Mouse (Mus musculus): ENCODE data around the gene Phlda1. TPM values are rescaled to one million over a fixed set of nuclear protein-coding genes. Genes with fewer than 3 reads are reported as not detected.

The Phlda1 gene
- polyA plus RNA-seq, 1 experiment from 2014 or later = 42.2 TPM

GRCm38 (mm10) chr10:111518350-111518749, 12.3 kb downstream of the Phlda1 start:
- WGBS = 38% methylated on average over 4 of the region's 4 CpGs
- H3K27ac ChIP-seq = no peak overlapping the region
- H3K4me2 ChIP-seq (replicated peaks) = no peak overlapping the region
- H3K9me3 ChIP-seq = no peaks in the 10 kb centered on the region
- H3K27me3 ChIP-seq = no peaks in the 10 kb centered on the region
- no peaks in the 10 kb centered on the region for H3K36me3 ChIP-seq
- no peak for ATAC-seq (ENCODE audit: low FRiP score, low read depth)
- no peak overlapping the region for H3K9ac ChIP-seq
- H3K4me3 ChIP-seq = no peak overlapping the region
- peaks cover 51% of the 10 kb centered on the region for H3K4me1 ChIP-seq

- Histone ChIP-seq H3K36me3 (no peaks in the 10 kb centered on the region), H3K4me2 (replicated peaks) (peak overlapping the region; percentile 38; the same call in 1 of the 2 replicates), H3K27ac (no peak overlapping the region), H3K9ac (no peak overlapping the region), H3K27me3 (no peaks in the 10 kb centered on the region), H3K4me3 (no peak overlapping the region), H3K4me1 (peaks cover 51% of the 10 kb centered on the region), H3K9me3 (no peaks in the 10 kb centered on the region)
- 62% methylated on average over 24 of the region's 24 CpGs for WGBS
- ATAC-seq (ENCODE audit: low FRiP score, low read depth) = no peak
Measured at GRCm38 (mm10) chr10:111519620-111520370, 13.7 kb downstream of the Phlda1 start.

GRCm38 (mm10) chr10:111520621-111521020, 14.5 kb downstream of the Phlda1 start:
- no peak overlapping the region for H3K4me3 ChIP-seq
- no peak for ATAC-seq (ENCODE audit: low FRiP score, low read depth)
- H3K9me3 ChIP-seq = no peaks in the 10 kb centered on the region
- peaks cover 45% of the 10 kb centered on the region for H3K4me1 ChIP-seq
- H3K9ac ChIP-seq = no peak overlapping the region
- 43% methylated on average over 3 of the region's 3 CpGs for WGBS
- H3K4me2 ChIP-seq (replicated peaks) = no peak overlapping the region
- no peaks in the 10 kb centered on the region for H3K36me3 ChIP-seq
- H3K27ac ChIP-seq = no peak overlapping the region
- no peaks in the 10 kb centered on the region for H3K27me3 ChIP-seq

GRCm38 (mm10) chr10:111521636-111522035, 15.6 kb downstream of the Phlda1 start:
- Histone ChIP-seq H3K4me1 (peaks cover 39% of the 10 kb centered on the region), H3K9me3 (no peaks in the 10 kb centered on the region), H3K4me2 (replicated peaks) (no peak overlapping the region), H3K27me3 (no peaks in the 10 kb centered on the region), H3K27ac (no peak overlapping the region), H3K4me3 (no peak overlapping the region), H3K36me3 (no peaks in the 10 kb centered on the region), H3K9ac (no peak overlapping the region)
- no peak for ATAC-seq (ENCODE audit: low FRiP score, low read depth)
- WGBS = 63% methylated on average over 4 of the region's 4 CpGs

- H3K4me2 ChIP-seq (replicated peaks) = no peak overlapping the region
- H3K9ac ChIP-seq = no peak overlapping the region
- no peaks in the 10 kb centered on the region for H3K36me3 ChIP-seq
- no peaks in the 10 kb centered on the region for H3K27me3 ChIP-seq
- H3K27ac ChIP-seq = no peak overlapping the region
- no peak for ATAC-seq (ENCODE audit: low FRiP score, low read depth)
- WGBS = 69% methylated on average over 4 of the region's 4 CpGs
- H3K9me3 ChIP-seq = no peaks in the 10 kb centered on the region
- H3K4me3 ChIP-seq = no peak overlapping the region
- peaks cover 39% of the 10 kb centered on the region for H3K4me1 ChIP-seq
Measured at GRCm38 (mm10) chr10:111522230-111522629, 16.1 kb downstream of the Phlda1 start.

GRCm38 (mm10) chr10:111523894-111524293, 17.8 kb downstream of the Phlda1 start:
- Histone ChIP-seq H3K4me2 (replicated peaks) (no peak overlapping the region), H3K9ac (no peak overlapping the region), H3K27ac (no peak overlapping the region), H3K9me3 (no peaks in the 10 kb centered on the region), H3K27me3 (no peaks in the 10 kb centered on the region), H3K36me3 (no peaks in the 10 kb centered on the region), H3K4me3 (no peak overlapping the region), H3K4me1 (peaks cover 36% of the 10 kb centered on the region)
- ATAC-seq (ENCODE audit: low FRiP score, low read depth) = no peak
- WGBS = 81% methylated on average over 12 of the region's 12 CpGs

GRCm38 (mm10) chr10:111527057-111527456, 21.0 kb downstream of the Phlda1 start:
- ATAC-seq (ENCODE audit: low FRiP score, low read depth) = peak; percentile 57; the same call in 1 of the 2 replicates

GRCm38 (mm10) chr10:111527613-111528012, 21.5 kb downstream of the Phlda1 start:
- no peaks in the 10 kb centered on the region for H3K36me3 ChIP-seq
- WGBS = 81% methylated on average over 7 of the region's 7 CpGs
- H3K4me3 ChIP-seq = no peak overlapping the region
- H3K27me3 ChIP-seq = no peaks in the 10 kb centered on the region
- no peaks in the 10 kb centered on the region for H3K9me3 ChIP-seq
- H3K4me1 ChIP-seq = peaks cover 23% of the 10 kb centered on the region
- ATAC-seq (ENCODE audit: low FRiP score, low read depth) = no peak
- no peak overlapping the region for H3K9ac ChIP-seq
- no peak overlapping the region for H3K4me2 ChIP-seq (replicated peaks)
- H3K27ac ChIP-seq = no peak overlapping the region

More at GRCm38 (mm10) chr10:111527057-111527456, 21.0 kb downstream of the Phlda1 start:
- Histone ChIP-seq H3K36me3 (no peaks in the 10 kb centered on the region), H3K4me2 (replicated peaks) (0 out of 2 replicates have a peak overlapping the region, but pooled peaks have one; percentile 9), H3K27ac (no peak overlapping the region), H3K27me3 (no peaks in the 10 kb centered on the region), H3K9me3 (no peaks in the 10 kb centered on the region), H3K4me1 (peaks cover 23% of the 10 kb centered on the region), H3K4me3 (no peak overlapping the region), H3K9ac (no peak overlapping the region)
- 47% methylated on average over 5 of the region's 5 CpGs for WGBS

GRCm38 (mm10) chr10:111528283-111528682, 22.2 kb downstream of the Phlda1 start:
- H3K9me3 ChIP-seq = no peaks in the 10 kb centered on the region
- WGBS = 43% methylated on average over 4 of the region's 4 CpGs
- peaks cover 23% of the 10 kb centered on the region for H3K4me1 ChIP-seq
- no peak overlapping the region for H3K4me3 ChIP-seq
- ATAC-seq (ENCODE audit: low FRiP score, low read depth) = no peak
- H3K9ac ChIP-seq = no peak overlapping the region
- no peak overlapping the region for H3K27ac ChIP-seq
- no peaks in the 10 kb centered on the region for H3K27me3 ChIP-seq
- H3K4me2 ChIP-seq (replicated peaks) = no peak overlapping the region
- H3K36me3 ChIP-seq = no peaks in the 10 kb centered on the region

GRCm38 (mm10) chr10:111530398-111530797, 24.3 kb downstream of the Phlda1 start:
- no peak overlapping the region for H3K4me2 ChIP-seq (replicated peaks)
- no peaks in the 10 kb centered on the region for H3K36me3 ChIP-seq
- no peak overlapping the region for H3K27ac ChIP-seq
- 71% methylated on average over 7 of the region's 7 CpGs for WGBS
- no peak overlapping the region for H3K9ac ChIP-seq
- H3K9me3 ChIP-seq = no peaks in the 10 kb centered on the region
- H3K27me3 ChIP-seq = no peaks in the 10 kb centered on the region
- H3K4me1 ChIP-seq = peaks cover 31% of the 10 kb centered on the region
- H3K4me3 ChIP-seq = no peak overlapping the region
- ATAC-seq (ENCODE audit: low FRiP score, low read depth) = no peak

- 81% methylated on average over 8 of the region's 8 CpGs for WGBS
Measured at GRCm38 (mm10) chr10:111534691-111535090, 28.6 kb downstream of the Phlda1 start.

GRCm38 (mm10) chr10:111537410-111537809, 31.3 kb downstream of the Phlda1 start:
- peak overlapping the region; percentile 28; the same call in 1 of the 2 replicates for H3K27ac ChIP-seq
- 71% methylated on average over 19 of the region's 19 CpGs for WGBS
- H3K4me1 ChIP-seq = peaks cover 52% of the 10 kb centered on the region
- no peaks in the 10 kb centered on the region for H3K36me3 ChIP-seq
- no peaks in the 10 kb centered on the region for H3K27me3 ChIP-seq
- no peaks in the 10 kb centered on the region for H3K9me3 ChIP-seq
- H3K4me2 ChIP-seq (replicated peaks) = peak overlapping the region; percentile 32; the same call in 1 of the 2 replicates
- no peak overlapping the region for H3K4me3 ChIP-seq
- peak; percentile 29; the same call in 1 of the 2 replicates for ATAC-seq (ENCODE audit: low FRiP score, low read depth)
- no peak overlapping the region for H3K9ac ChIP-seq

More at GRCm38 (mm10) chr10:111534691-111535090, 28.6 kb downstream of the Phlda1 start:
- no peak overlapping the region for H3K9ac ChIP-seq
- no peak for ATAC-seq (ENCODE audit: low FRiP score, low read depth)
- H3K36me3 ChIP-seq = no peaks in the 10 kb centered on the region
- no peaks in the 10 kb centered on the region for H3K27me3 ChIP-seq
- H3K4me3 ChIP-seq = no peak overlapping the region
- H3K27ac ChIP-seq = no peak overlapping the region
- H3K4me1 ChIP-seq = peaks cover 45% of the 10 kb centered on the region
- H3K4me2 ChIP-seq (replicated peaks) = no peak overlapping the region
- no peaks in the 10 kb centered on the region for H3K9me3 ChIP-seq
